Mouse (Mus musculus): ENCODE results near the gene Slc22a5. TPM values are rescaled to one million over a fixed set of nuclear protein-coding genes. Genes with fewer than 3 reads are reported as not detected.
A peak's percentile ranks its signal among the peaks of the same experiment; 100 is the strongest.

Gene Slc22a5
- polyA plus RNA-seq, 1 experiment from 2014 or later = 10.9 TPM

DNA sequence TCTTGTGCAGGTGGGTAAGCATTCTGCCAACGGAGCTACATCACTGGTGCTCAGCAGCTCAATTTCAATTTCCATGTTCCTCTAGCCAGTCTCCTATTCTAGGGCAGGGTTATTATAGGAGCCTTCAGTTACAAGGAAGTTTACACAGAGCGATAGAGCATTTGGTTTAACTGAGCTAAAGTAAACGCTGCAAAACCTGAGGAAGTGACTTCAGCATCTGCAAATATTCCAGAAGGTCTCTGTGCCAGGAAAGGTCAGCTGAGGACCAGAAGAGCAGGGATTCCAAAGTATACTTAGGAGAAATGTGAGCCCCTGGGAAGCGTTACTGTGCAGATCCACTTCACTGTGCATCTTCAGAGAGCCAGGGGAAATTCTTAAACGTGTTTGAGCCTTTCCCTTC lies 37.8 kb downstream of the Slc22a5 start:
- Histone ChIP-seq H3K27me3 (no peaks in the 10 kb centered on the region), H3K4me2 (replicated peaks) (no peak overlapping the region), H3K36me3 (no peaks in the 10 kb centered on the region), H3K4me3 (no peak overlapping the region), H3K4me1 (no peaks in the 10 kb centered on the region), H3K9me3 (no peaks in the 10 kb centered on the region), H3K27ac (replicated peaks) (no peak overlapping the region), H3K9ac (replicated peaks) (no peak overlapping the region)
- ATAC-seq (replicated peaks) = no peak
- WGBS = 77% methylated on average over 5 of the region's 5 CpGs

DNA sequence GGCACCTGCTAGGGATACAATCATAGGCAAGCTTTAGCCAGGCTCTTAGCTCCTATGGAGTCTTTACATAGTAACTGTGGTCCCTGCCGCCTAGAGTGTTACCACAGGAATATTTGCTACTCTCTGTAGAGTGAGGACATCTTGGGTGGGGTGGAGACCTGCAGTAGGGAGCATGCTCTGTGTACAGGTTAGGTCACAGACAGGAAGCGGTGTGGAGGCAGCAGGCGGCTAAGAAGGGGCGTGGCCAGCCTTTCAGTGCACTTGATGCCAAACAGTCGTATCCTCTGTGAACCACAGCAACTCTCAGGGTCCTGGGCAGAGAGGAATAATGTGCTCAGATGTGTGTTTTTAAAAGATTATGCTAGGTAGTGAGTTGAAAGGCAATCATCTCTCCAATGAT lies 39.7 kb downstream of the Slc22a5 start:
- no peak overlapping the region for H3K9ac ChIP-seq (replicated peaks)
- ATAC-seq (replicated peaks) = no peak
- no peak overlapping the region for H3K4me2 ChIP-seq (replicated peaks)
- H3K36me3 ChIP-seq = no peaks in the 10 kb centered on the region
- no peak overlapping the region for H3K27ac ChIP-seq (replicated peaks)
- no peaks in the 10 kb centered on the region for H3K9me3 ChIP-seq
- no peaks in the 10 kb centered on the region for H3K27me3 ChIP-seq
- no peaks in the 10 kb centered on the region for H3K4me1 ChIP-seq
- 45% methylated on average over 5 of the region's 5 CpGs for WGBS
- H3K4me3 ChIP-seq = no peak overlapping the region

DNA sequence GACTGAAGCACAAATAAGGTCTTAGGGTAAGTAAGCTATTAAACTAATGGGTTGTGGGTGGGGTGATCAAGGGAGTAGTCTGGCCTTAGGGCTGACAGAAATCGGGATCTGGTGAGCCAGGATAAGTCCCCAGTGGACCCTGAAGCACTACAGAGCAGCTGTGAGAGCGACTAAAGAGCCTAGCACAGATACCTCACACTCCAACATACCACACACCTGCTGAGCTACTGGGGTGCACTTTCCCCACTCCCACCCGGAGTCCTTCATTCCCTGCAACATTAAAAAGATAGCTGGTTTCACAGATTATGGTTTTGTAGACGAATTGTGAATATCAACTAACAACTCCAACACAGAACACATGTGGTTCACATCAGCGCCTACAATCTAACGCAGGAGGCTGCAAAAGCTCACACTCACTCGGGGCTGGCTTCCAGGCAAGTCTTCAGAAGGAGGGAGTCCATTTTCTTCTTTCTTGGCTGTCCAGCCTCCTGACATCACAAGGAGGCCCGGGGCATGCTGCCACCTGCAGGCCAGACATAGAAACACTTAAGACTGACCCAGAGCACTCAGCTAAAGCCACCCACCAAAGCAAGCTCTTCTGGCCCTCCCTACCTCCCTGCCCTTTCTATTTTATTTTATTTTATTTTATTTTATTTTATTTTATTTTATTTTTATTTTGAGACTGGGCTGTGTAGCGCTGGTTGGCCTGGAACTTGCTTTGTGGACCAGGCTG lies 41.7 kb downstream of the Slc22a5 start:
- WGBS = 33% methylated on average over 9 of the region's 9 CpGs
- no peak overlapping the region for H3K9ac ChIP-seq (replicated peaks)
- H3K27me3 ChIP-seq = no peaks in the 10 kb centered on the region
- no peaks in the 10 kb centered on the region for H3K36me3 ChIP-seq
- H3K4me3 ChIP-seq = no peak overlapping the region
- no peaks in the 10 kb centered on the region for H3K4me1 ChIP-seq
- no peak overlapping the region for H3K4me2 ChIP-seq (replicated peaks)
- H3K27ac ChIP-seq (replicated peaks) = no peak overlapping the region
- peak; percentile 71 for ATAC-seq (replicated peaks)
- H3K9me3 ChIP-seq = no peaks in the 10 kb centered on the region

DNA sequence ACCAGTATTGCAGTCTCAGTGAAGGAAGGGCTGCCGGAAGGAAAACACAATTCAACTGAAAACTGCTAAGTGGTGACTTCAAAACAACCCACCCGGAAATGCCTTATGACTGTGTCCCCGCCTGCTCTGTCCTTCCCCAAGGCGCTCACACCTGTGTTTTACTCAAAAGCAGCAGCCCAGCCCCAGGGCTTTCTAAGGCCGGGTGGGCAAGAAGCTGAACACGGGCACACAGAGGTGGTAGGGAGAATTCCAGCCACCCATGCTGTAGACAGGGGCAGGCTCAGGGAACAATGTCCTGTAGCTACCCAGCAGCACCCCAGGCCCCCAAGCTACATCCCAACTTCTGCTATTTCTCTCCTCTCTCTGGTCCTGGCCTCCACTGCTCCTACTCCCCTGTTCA lies 45.8 kb downstream of the Slc22a5 start:
- no peak overlapping the region for H3K27ac ChIP-seq (replicated peaks)
- ATAC-seq (replicated peaks) = no peak
- no peaks in the 10 kb centered on the region for H3K4me1 ChIP-seq
- H3K9me3 ChIP-seq = no peaks in the 10 kb centered on the region
- H3K4me3 ChIP-seq = no peak overlapping the region
- WGBS = 81% methylated on average over 6 of the region's 6 CpGs
- no peak overlapping the region for H3K4me2 ChIP-seq (replicated peaks)
- no peaks in the 10 kb centered on the region for H3K36me3 ChIP-seq
- H3K27me3 ChIP-seq = no peaks in the 10 kb centered on the region
- H3K9ac ChIP-seq (replicated peaks) = no peak overlapping the region

DNA sequence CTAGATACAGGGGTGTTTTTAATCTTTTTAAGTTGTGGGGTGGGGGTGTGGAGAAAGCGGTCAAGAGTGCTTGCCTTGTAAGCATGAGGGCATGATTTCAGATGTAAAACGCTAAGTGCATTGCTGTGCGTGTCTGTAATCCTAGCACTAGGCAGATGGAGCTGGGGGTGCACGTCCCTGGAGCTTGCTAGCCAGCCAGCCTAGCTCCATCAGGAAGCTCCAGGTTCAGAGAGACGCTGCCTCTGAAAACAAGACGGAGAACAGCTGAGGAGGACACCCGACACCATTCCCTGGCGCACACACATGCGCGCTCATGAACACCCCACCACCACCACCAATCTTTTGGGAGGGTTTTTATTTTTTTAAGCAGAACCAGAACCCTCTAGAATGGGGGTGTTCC lies 48.4 kb downstream of the Slc22a5 start:
- no peak overlapping the region for H3K4me2 ChIP-seq (replicated peaks)
- ATAC-seq (replicated peaks) = no peak
- H3K27me3 ChIP-seq = no peaks in the 10 kb centered on the region
- H3K36me3 ChIP-seq = no peaks in the 10 kb centered on the region
- H3K27ac ChIP-seq (replicated peaks) = no peak overlapping the region
- no peak overlapping the region for H3K9ac ChIP-seq (replicated peaks)
- 70% methylated on average over 10 of the region's 10 CpGs for WGBS
- no peak overlapping the region for H3K4me3 ChIP-seq
- no peaks in the 10 kb centered on the region for H3K9me3 ChIP-seq
- H3K4me1 ChIP-seq = no peaks in the 10 kb centered on the region

DNA sequence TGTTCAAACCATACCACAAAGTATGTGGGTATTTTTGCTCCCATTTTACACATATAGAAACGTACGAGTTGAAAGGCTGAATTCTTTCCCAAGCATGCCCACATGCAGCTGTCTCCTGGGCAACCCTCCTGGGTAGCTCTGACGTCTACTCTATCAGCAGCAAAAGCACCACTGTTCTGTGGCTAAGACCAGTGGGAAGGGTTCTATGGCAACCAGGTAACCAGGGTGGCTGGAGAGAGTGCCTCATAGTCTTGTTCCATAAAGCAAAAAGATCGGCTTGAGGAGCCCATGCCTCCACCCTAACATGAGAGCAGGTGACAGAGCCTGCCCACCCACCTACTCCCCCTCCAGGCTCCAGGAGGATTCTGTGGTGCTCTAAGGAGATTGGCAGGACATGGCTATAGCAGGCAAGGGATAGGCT lies 49.3 kb downstream of the Slc22a5 start:
- H3K4me3 ChIP-seq = no peak overlapping the region
- WGBS = 52% methylated on average over 4 of the region's 4 CpGs
- no peaks in the 10 kb centered on the region for H3K4me1 ChIP-seq
- no peak overlapping the region for H3K27ac ChIP-seq (replicated peaks)
- no peaks in the 10 kb centered on the region for H3K27me3 ChIP-seq
- H3K9ac ChIP-seq (replicated peaks) = no peak overlapping the region
- no peaks in the 10 kb centered on the region for H3K36me3 ChIP-seq
- no peak for ATAC-seq (replicated peaks)
- no peaks in the 10 kb centered on the region for H3K9me3 ChIP-seq
- no peak overlapping the region for H3K4me2 ChIP-seq (replicated peaks)

DNA sequence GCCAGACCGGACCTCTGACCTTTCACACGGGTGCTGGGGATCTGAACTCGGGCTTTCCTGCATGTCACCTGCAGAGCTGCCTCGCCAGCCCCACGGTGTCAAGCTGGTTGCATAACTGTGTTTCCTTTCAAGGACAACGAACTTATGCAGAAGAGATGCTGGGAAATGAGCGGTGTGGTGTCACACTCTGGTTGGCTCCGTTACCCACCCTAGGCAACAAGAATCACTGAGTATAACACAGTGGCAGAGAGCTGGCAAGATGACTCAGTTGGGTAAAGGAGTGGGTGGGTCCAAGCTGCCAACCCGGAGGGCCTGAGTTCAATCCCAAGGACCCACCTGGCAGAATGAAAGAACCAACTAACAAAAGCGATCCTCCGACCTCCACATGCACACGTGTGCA lies 49.9 kb downstream of the Slc22a5 start:
- Histone ChIP-seq H3K4me3 (no peak overlapping the region), H3K9ac (replicated peaks) (no peak overlapping the region), H3K27me3 (no peaks in the 10 kb centered on the region), H3K27ac (replicated peaks) (no peak overlapping the region), H3K4me2 (replicated peaks) (no peak overlapping the region), H3K36me3 (no peaks in the 10 kb centered on the region), H3K9me3 (no peaks in the 10 kb centered on the region), H3K4me1 (no peaks in the 10 kb centered on the region)
- 81% methylated on average over 12 of the region's 12 CpGs for WGBS
- no peak for ATAC-seq (replicated peaks)

DNA sequence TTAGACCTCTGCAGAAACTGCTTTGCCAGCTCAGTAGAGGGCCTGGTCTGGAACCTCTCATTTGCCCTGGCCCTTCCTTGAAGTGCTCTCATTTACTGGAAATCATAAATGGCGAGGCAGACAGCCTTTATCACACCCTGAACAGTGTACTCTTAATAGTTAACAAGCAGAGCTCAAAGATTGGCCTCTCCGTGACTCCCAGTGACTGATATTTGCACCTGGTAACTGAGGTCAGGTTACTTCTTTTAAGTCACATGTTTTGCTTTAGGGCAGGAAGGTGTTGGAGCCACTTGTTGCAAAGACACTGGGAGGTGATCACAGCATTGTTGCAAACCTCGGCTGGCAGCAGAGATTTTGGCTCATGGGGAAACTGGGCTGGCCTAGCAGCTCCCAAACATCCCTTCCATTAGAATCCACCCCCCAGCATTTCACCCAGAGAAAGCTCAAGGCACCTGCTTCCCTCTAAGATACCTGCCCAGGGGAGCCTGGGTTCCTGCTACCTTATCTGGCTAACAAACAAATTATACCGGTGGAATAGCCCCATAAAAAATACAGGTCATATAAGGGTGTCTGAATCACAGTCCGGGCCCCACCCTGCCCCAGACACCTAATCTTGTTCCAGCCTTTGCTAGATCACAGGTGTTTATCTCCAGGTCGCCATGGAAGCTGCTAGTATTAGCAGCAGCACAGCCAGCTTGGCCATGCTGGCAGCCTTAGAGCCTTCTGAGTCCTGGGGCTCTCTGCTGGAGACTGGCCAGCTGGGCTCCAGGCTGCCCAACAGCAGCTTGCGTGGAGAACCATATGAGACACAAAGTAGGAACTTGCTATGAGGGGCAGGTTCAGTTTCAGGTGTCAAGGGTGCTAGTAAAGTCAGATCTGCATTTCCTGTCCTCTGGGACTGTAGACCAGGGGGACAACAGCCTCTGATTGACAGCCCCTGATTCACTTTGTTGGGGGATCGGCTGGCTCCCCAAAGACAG lies 51.5 kb downstream of the Slc22a5 start:
- Histone ChIP-seq H3K9me3 (no peaks in the 10 kb centered on the region), H3K27me3 (no peaks in the 10 kb centered on the region), H3K4me3 (no peak overlapping the region), H3K27ac (replicated peaks) (no peak overlapping the region), H3K9ac (replicated peaks) (no peak overlapping the region), H3K4me2 (replicated peaks) (no peak overlapping the region), H3K36me3 (no peaks in the 10 kb centered on the region), H3K4me1 (no peaks in the 10 kb centered on the region)
- ATAC-seq (replicated peaks) = no peak
- WGBS = 71% methylated on average over 8 of the region's 8 CpGs

DNA sequence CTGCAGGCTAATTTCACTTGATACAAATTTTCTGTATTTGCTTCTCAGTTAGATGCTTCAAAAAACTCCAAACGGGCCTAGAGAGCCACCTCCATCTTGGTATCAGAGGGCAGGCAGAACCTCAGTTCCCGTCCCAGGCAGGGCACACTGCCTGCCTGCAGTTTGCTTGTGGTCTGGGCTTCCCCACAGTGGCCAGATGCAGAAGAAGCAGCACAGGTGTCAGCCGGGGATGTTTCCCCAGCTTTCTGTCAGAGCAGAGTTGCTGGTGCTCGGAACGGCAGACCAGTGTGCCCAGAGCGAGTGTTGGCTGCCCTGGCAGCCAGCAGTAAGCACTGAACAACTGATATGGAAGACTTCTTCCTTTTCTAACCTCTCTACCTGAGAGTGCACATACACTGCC lies 52.3 kb downstream of the Slc22a5 start:
- Histone ChIP-seq H3K36me3 (no peaks in the 10 kb centered on the region), H3K4me1 (no peaks in the 10 kb centered on the region), H3K4me3 (no peak overlapping the region), H3K27me3 (no peaks in the 10 kb centered on the region), H3K9ac (replicated peaks) (no peak overlapping the region), H3K9me3 (no peaks in the 10 kb centered on the region), H3K4me2 (replicated peaks) (no peak overlapping the region), H3K27ac (replicated peaks) (no peak overlapping the region)
- WGBS = 81% methylated on average over 6 of the region's 6 CpGs
- ATAC-seq (replicated peaks) = no peak

DNA sequence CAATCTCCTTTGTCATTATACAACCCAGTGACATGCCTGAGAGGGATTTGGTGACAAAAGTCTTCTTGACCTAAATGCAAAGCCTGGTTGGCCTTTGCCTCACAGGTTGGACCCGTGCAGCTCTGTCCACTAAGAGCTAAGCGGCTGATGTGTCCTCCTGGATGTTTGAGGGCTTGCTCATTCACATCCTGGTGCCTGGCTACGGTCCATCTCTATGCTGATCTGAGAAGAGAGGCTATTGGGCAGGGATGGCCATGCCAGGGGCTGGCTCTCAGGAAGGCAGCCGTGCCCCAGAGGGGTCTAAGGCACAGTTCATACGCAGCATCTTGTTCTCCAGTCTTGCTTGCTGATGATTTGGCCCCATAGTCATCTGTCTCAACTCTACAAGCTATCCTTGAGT lies 53.7 kb downstream of the Slc22a5 start:
- H3K4me2 ChIP-seq (replicated peaks) = no peak overlapping the region
- no peak overlapping the region for H3K9ac ChIP-seq (replicated peaks)

DNA sequence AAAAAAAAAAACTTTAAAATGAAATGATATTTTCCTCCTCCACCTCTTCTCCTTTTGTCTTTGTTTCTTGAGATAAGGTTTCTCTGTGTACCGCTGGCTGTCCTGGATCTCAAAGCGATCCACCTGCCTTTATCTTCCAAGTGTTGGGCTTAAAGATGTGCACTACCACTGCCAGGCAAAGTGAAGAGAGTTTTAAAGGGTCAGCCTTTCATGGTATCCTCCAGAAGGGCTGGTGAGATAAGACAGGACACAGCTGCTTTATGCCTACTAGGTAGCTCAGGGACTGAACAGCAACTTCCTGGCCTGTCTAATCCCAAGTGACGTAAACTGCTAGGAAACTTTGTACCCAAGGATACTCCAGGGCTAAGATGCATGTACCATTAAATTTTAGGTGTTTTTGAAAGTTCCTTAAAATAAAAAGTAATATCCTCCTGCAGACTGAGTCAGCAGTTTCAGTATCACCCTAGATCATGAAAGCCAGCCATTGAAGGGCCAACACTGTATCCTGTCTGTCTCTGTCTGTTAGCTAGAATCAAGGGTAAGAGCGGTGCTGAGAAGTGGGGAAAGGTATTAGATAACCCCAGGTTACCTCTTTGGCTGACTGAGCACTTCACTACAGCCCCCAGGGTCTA lies 56.0 kb downstream of the Slc22a5 start:
- Histone ChIP-seq H3K4me1 (no peaks in the 10 kb centered on the region), H3K9ac (replicated peaks) (no peak overlapping the region), H3K27me3 (no peaks in the 10 kb centered on the region), H3K4me2 (replicated peaks) (no peak overlapping the region), H3K4me3 (no peak overlapping the region), H3K9me3 (no peaks in the 10 kb centered on the region), H3K27ac (replicated peaks) (no peak overlapping the region), H3K36me3 (no peaks in the 10 kb centered on the region)
- no peak for ATAC-seq (replicated peaks)
- WGBS = 90% methylated on average over 4 of the region's 4 CpGs

More for the DNA sequence above, 53.7 kb downstream of the Slc22a5 start:
- Histone ChIP-seq H3K4me3 (no peak overlapping the region), H3K9me3 (no peaks in the 10 kb centered on the region), H3K27me3 (no peaks in the 10 kb centered on the region), H3K36me3 (no peaks in the 10 kb centered on the region), H3K27ac (replicated peaks) (no peak overlapping the region), H3K4me1 (no peaks in the 10 kb centered on the region)
- WGBS = 86% methylated on average over 5 of the region's 5 CpGs
- ATAC-seq (replicated peaks) = no peak

DNA sequence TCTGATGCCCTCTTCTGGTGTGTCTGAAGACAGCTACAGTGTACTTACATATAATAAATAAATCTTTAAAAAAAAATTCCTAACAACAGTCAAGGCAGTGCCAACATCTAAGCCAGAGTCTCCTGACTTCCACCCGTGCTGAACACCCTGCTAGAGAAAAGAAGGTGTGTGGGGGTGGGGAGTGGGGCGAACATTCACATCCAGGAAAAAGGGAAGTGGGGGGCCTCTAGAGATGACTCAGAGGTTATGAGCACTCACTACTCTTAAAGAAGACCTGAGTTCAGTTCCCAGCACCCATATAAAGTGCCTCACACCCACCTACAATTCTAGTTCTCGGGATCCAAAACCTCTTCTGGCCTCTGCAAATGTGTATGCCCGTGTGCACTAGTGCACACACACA lies 66.1 kb downstream of the Slc22a5 start:
- 81% methylated on average over 4 of the region's 4 CpGs for WGBS
- H3K9me3 ChIP-seq = no peaks in the 10 kb centered on the region

More for the DNA sequence above, 66.1 kb downstream of the Slc22a5 start:
- Histone ChIP-seq H3K27me3 (no peaks in the 10 kb centered on the region), H3K36me3 (no peaks in the 10 kb centered on the region), H3K4me1 (no peaks in the 10 kb centered on the region), H3K27ac (replicated peaks) (no peak overlapping the region), H3K4me2 (replicated peaks) (no peak overlapping the region), H3K4me3 (no peak overlapping the region), H3K9ac (replicated peaks) (no peak overlapping the region)
- no peak for ATAC-seq (replicated peaks)

All from forebrain, embryonic 15.5 days (tissue).